Mouse (Mus musculus): Measurements from ENCODE around the gene Gnb1.

DNA sequence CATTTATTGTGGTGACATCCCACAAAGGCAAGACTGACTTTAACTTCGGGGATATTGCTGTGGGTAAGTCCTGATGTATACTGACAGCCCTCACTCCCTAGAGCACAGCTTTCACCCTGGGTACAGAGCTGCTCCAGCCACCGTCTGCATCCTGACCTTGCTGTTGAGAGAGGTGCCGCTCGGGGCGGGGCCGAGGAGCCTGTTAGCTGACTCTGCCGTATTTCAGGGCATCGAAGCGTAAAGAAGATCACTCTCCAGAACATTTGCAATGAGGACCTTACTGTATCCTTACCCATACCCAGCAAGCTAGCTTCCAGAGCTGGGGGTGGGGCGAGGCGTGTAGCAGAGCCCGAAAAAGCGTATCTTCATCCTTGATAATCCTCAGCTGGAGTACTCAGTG lies 28.1 kb upstream of the Gnb1 start:
- no peak for TF ChIP-seq CTCF (conservative IDR thresholded peaks at IDR 0.05; ENCODE audit: low read length)
- no peak for TF ChIP-seq NANOG (IDR thresholded peaks at IDR 0.05; ENCODE audit: borderline replicate concordance, low read length)
